Mouse (Mus musculus) midbrain, embryonic 10.5 days (tissue): ENCODE data around the gene Kcnk18. TPM values are rescaled to one million over a fixed set of nuclear protein-coding genes. Genes with fewer than 3 reads are reported as not detected.

Source experiments
- DNase-seq: peaks from one replicate; pipeline ENCODE4 v3.0.0-alpha.2; 2017; ENCODE audit warnings: low spot score
- H3K27ac ChIP-seq: fragments of 300-500 bp; sonication (generic); replicated peaks from 2 replicates; pipeline ENCODE4 v1.5.1; 2016; ENCODE audit warnings: mild to moderate bottlenecking
- H3K27me3 ChIP-seq: fragments of 300-500 bp; sonication (generic); 2 replicates; pipeline ENCODE4 v1.6.1; 2016; ENCODE audit warnings: low read depth, mild to moderate bottlenecking; ENCODE audit not compliant: poor library complexity, severe bottlenecking
- H3K36me3 ChIP-seq: fragments of 300-500 bp; sonication (generic); 2 replicates; pipeline ENCODE4 v1.6.1; 2016; ENCODE audit warnings: mild to moderate bottlenecking, moderate library complexity
- H3K4me1 ChIP-seq: fragments of 300-500 bp; sonication (generic); 2 replicates; pipeline ENCODE4 v1.6.1; 2016
- H3K4me3 ChIP-seq: fragments of 300-500 bp; sonication (generic); 2 replicates; pipeline ENCODE4 v1.5.1; 2016; ENCODE audit warnings: mild to moderate bottlenecking, moderate library complexity
- H3K9me3 ChIP-seq: fragments of 300-500 bp; sonication (generic); replicated peaks from 2 replicates; pipeline ENCODE4 v1.6.1; 2016; ENCODE audit warnings: mild to moderate bottlenecking
- WGBS: fragments of 180-500 bp; shearing (Covaris S2); methylation state at CpG from one replicate; pipeline ENCODE4 v1.1.7; 2016; 5-methylcytosine and 5-hydroxymethylcytosine counted together
- polyA plus RNA-seq: library from polyadenylated mRNA; unstranded; fragments of >200 nt; fragmentation: Nextera tagmentation; extraction: Ambion mirVana; gene quantifications from 2 replicates; pipeline ENCODE4 v1.2.1, GENCODE M21; 2016

The Kcnk18 gene
- polyA plus RNA-seq, 1 experiment from 2014 or later: not detected

DNA sequence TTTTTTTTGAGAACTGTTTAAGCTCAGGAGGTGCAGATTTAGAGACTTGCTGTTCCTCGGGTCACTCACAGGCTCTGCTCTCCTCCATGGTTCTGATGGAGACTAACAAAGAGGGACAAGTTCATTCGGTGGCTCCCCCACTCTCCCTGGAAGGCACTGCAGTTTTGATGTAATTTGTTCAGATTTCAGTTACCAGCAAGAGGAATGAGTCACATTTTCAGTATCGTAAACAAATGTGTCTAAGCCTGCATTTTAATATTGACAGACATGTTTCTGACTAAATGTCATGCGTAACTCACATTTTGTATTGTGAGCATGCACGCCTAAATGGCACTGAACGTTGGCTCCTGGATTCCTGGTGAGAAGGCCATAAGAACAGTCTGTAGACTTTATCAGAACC lies 46.9 kb downstream of the Kcnk18 start:
- Histone ChIP-seq H3K9me3 (no peaks in the 10 kb centered on the region), H3K4me3 (no peak overlapping the region), H3K27ac (no peak overlapping the region), H3K4me1 (peaks cover 47% of the 10 kb centered on the region), H3K36me3 (no peaks in the 10 kb centered on the region), H3K27me3 (peaks cover 86% of the 10 kb centered on the region)
- no peak for DNase-seq
- 73% methylated on average over 6 of the region's 6 CpGs for WGBS

DNA sequence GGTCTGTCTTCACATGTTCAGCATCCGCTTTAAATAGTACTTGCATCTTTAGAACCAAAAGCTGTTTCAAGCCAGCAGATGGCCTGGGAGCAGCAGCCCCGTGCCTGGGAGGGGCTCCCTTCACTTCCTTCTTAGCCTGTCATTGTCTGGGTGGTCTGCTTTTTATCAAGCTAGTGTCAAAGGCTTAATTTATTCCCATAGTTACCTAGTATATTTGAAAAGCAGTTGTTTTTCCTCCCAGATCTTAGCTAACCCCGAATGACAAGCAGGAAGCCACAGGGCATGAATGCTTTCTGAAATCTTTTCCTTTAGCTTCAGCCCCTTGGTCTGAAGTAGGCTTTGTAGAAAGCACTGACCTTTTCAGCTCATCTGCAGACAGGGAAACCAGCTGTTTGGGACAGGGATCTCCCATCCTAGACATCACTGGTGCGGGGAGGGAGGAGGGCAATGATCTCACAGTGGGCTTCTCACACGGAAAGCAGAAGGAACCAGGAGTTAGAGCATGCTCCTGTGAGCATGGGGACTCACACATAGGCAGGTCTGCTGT lies 48.5 kb downstream of the Kcnk18 start:
- H3K9me3 ChIP-seq: no peaks in the 10 kb centered on the region
- no peaks in the 10 kb centered on the region for H3K36me3 ChIP-seq
- H3K27me3 ChIP-seq: peaks cover 83% of the 10 kb centered on the region
- peak overlapping the region; percentile 15; the same call in 1 of the 2 replicates for H3K4me3 ChIP-seq
- WGBS: 19% methylated on average over 5 of the region's 5 CpGs
- H3K4me1 ChIP-seq: peaks cover 39% of the 10 kb centered on the region
- H3K27ac ChIP-seq: peak overlapping the region; percentile 38; the same call in 1 of the 2 replicates
- DNase-seq: peak; percentile 69

DNA sequence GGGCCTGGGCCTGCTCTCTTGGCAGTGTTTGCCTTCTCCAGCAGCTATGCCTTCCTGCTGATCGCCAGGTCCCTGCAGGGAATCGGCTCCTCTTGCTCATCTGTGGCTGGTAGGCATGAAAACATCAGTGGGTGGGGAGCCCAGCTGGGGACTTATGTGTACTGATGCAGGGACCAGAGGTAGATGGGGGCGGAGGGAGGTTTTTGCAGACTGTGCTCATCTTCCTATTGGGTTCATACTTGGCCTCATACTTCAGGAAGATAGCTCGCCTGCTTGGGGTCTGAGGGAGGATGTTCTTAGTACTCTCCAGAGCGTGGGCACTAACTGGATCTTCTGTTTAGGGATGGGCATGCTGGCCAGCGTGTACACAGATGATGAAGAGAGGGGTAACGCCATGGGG lies 54.2 kb downstream of the Kcnk18 start:
- Histone ChIP-seq H3K27ac (no peak overlapping the region), H3K27me3 (peaks cover 39% of the 10 kb centered on the region), H3K4me1 (peaks cover 7% of the 10 kb centered on the region), H3K4me3 (no peak overlapping the region), H3K9me3 (no peaks in the 10 kb centered on the region), H3K36me3 (no peaks in the 10 kb centered on the region)
- WGBS: 87% methylated on average over 7 of the region's 7 CpGs
- DNase-seq: no peak

DNA sequence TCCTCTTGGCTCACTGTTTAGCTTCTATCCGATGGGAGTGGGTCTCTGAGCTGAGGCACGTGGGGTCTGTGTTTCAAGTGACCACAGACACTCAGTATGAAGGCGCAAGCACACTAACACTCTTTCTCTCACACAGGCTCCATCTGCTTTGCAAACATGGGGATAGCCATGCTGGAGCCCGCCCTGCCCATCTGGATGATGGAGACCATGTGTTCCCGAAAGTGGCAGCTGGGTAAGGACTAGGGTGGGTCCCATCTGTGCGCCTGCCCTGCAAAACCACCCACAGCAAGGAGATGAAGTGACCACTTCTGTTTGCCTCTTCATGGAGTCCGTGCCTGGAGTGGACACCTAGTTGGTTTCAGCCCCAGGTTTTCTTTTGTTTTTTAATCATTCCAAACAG lies 57.3 kb downstream of the Kcnk18 start:
- no peak for DNase-seq
- Histone ChIP-seq H3K4me1 (0 out of 2 replicates have a peak, but pooled peaks cover 3% of the 10 kb centered on the region), H3K9me3 (no peaks in the 10 kb centered on the region), H3K36me3 (peaks cover 7% of the 10 kb centered on the region; the same call in 1 of the 2 replicates), H3K27ac (no peak overlapping the region), H3K4me3 (no peak overlapping the region), H3K27me3 (peaks cover 9% of the 10 kb centered on the region; the same call in 1 of the 2 replicates)
- 90% methylated on average over 7 of the region's 7 CpGs for WGBS

DNA sequence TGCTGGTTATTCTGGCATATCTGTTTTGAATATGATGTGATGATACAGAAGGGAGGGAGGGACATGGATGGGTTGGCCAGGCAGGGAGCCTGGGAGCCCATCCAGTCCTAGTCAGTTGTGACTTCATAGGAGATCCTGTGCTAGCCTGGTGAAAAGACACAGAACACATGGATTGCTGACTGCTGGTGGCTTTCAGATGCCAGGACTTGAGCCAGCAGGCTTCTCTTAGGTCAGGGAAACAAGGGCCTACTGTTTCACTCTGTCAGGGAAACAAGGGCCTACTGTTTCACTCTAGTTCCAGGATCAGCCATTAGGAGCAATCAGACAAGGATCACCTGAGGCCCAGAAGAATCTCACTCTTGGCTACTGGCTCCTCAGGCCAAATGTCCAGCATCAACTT lies 61.8 kb downstream of the Kcnk18 start:
- Histone ChIP-seq H3K27ac (no peak overlapping the region), H3K4me1 (no peaks in the 10 kb centered on the region), H3K4me3 (no peak overlapping the region), H3K27me3 (no peaks in the 10 kb centered on the region), H3K36me3 (peaks cover 10% of the 10 kb centered on the region; the same call in 1 of the 2 replicates), H3K9me3 (no peaks in the 10 kb centered on the region)
- no peak for DNase-seq

DNA sequence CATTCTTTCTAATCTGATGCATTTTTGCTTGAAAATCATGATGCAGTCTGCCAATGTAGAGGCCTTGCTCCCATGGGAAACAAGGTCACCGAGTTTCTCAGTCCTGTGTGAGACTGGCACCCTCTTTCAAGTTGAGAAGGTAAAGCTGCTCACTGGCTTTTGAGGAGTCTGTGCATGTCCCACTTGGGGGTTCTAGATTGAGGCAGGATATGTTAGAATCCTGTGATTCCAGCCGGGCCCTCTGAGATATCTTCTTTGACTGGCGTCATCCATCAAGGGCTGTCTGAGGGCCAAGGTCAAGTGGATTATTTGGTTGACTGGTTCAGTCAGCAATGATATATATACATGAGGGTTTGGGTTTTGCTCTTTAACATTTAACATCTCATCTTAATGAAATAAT lies 63.0 kb downstream of the Kcnk18 start:
- 93% methylated on average over 3 of the region's 3 CpGs for WGBS
- Histone ChIP-seq H3K27ac (no peak overlapping the region), H3K27me3 (no peaks in the 10 kb centered on the region), H3K4me1 (no peaks in the 10 kb centered on the region), H3K4me3 (no peak overlapping the region), H3K9me3 (no peaks in the 10 kb centered on the region), H3K36me3 (peaks cover 10% of the 10 kb centered on the region; the same call in 1 of the 2 replicates)
- peak; percentile 7 for DNase-seq

Other genes with a start within 250 kb of the Kcnk18 start
- 0.75 and 1.4 TPM in 2 replicates for gene Shtn1, start 143.1 kb upstream of the Kcnk18 start, polyA plus RNA-seq
- 0.11 TPM in 1 of 2 replicates, not detected in the other for gene Vax1, start 49.2 kb upstream of the Kcnk18 start, polyA plus RNA-seq
- gene Slc18a2, start 41.7 kb downstream of the Kcnk18 start, polyA plus RNA-seq: 12.4 and 15.4 TPM in 2 replicates
- gene Rps12-ps3, start 103.1 kb downstream of the Kcnk18 start, polyA plus RNA-seq: 4.5 and 17.0 TPM in 2 replicates
- gene Pdzd8, start 126.6 kb downstream of the Kcnk18 start, polyA plus RNA-seq: 8.1 and 8.5 TPM in 2 replicates
- gene Emx2, start 239.2 kb downstream of the Kcnk18 start, polyA plus RNA-seq: 8.7 and 9.2 TPM in 2 replicates